Mouse (Mus musculus): Measurements from ENCODE around the gene Btbd2. TPM values are rescaled to one million over a fixed set of nuclear protein-coding genes. Genes with fewer than 3 reads are reported as not detected.
A peak's percentile ranks its signal among the peaks of the same experiment; 100 is the strongest.

Gene Btbd2
- polyA plus RNA-seq, 1 experiment from 2014 or later, result 87.5 TPM

- H3K9ac ChIP-seq (replicated peaks), result peak overlapping the region; percentile 96
- no peaks in the 10 kb centered on the region for H3K27me3 ChIP-seq
- H3K9me3 ChIP-seq, result no peaks in the 10 kb centered on the region
- H3K36me3 ChIP-seq, result peaks cover 27% of the 10 kb centered on the region
- peak overlapping the region; percentile 93 for H3K4me3 ChIP-seq
- ATAC-seq (replicated peaks), result no peak
- H3K4me2 ChIP-seq (replicated peaks), result peak overlapping the region; percentile 69
- no peak overlapping the region for H3K27ac ChIP-seq (replicated peaks)
- H3K4me1 ChIP-seq, result peaks cover 61% of the 10 kb centered on the region
- 68% methylated on average over 5 of the region's 5 CpGs for WGBS
Observed at GRCm38 (mm10) chr10:80674161-80674711, 17.4 kb upstream of the Btbd2 start.

- no peak for ATAC-seq (replicated peaks)
- H3K36me3 ChIP-seq, result peaks cover 33% of the 10 kb centered on the region
- no peaks in the 10 kb centered on the region for H3K9me3 ChIP-seq
- no peaks in the 10 kb centered on the region for H3K27me3 ChIP-seq
- H3K9ac ChIP-seq (replicated peaks), result peak overlapping the region; percentile 96; the same call in 1 of the 2 replicates
- H3K4me3 ChIP-seq, result peak overlapping the region; percentile 93; the same call in 1 of the 2 replicates
- peak overlapping the region; percentile 69 for H3K4me2 ChIP-seq (replicated peaks)
- 91% methylated on average over 3 of the region's 3 CpGs for WGBS
- H3K27ac ChIP-seq (replicated peaks), result no peak overlapping the region
- peaks cover 56% of the 10 kb centered on the region for H3K4me1 ChIP-seq
Observed at GRCm38 (mm10) chr10:80673690-80674089, 16.8 kb upstream of the Btbd2 start.

GRCm38 (mm10) chr10:80671936-80672690 lies 15.2 kb upstream of the Btbd2 start:
- H3K4me2 ChIP-seq (replicated peaks), result no peak overlapping the region
- no peak overlapping the region for H3K9ac ChIP-seq (replicated peaks)
- 88% methylated on average over 11 of the region's 11 CpGs for WGBS
- ATAC-seq (replicated peaks), result no peak
- peaks cover 48% of the 10 kb centered on the region for H3K36me3 ChIP-seq
- no peak overlapping the region for H3K4me3 ChIP-seq
- no peaks in the 10 kb centered on the region for H3K9me3 ChIP-seq
- H3K4me1 ChIP-seq, result peaks cover 40% of the 10 kb centered on the region
- no peak overlapping the region for H3K27ac ChIP-seq (replicated peaks)
- no peaks in the 10 kb centered on the region for H3K27me3 ChIP-seq

GRCm38 (mm10) chr10:80671251-80671650 lies 14.4 kb upstream of the Btbd2 start:
- no peaks in the 10 kb centered on the region for H3K27me3 ChIP-seq
- H3K9me3 ChIP-seq, result no peaks in the 10 kb centered on the region
- no peak overlapping the region for H3K9ac ChIP-seq (replicated peaks)
- H3K36me3 ChIP-seq, result peaks cover 57% of the 10 kb centered on the region
- H3K4me1 ChIP-seq, result peaks cover 35% of the 10 kb centered on the region
- WGBS, result 95% methylated on average over 4 of the region's 4 CpGs
- no peak overlapping the region for H3K4me3 ChIP-seq
- ATAC-seq (replicated peaks), result no peak
- no peak overlapping the region for H3K27ac ChIP-seq (replicated peaks)
- no peak overlapping the region for H3K4me2 ChIP-seq (replicated peaks)

GRCm38 (mm10) chr10:80670531-80670930 lies 13.7 kb upstream of the Btbd2 start:
- no peak overlapping the region for H3K9ac ChIP-seq (replicated peaks)
- ATAC-seq (replicated peaks), result no peak
- no peak overlapping the region for H3K4me3 ChIP-seq

GRCm38 (mm10) chr10:80669737-80670485 lies 13.0 kb upstream of the Btbd2 start:
- Histone ChIP-seq H3K4me2 (replicated peaks) (no peak overlapping the region), H3K4me1 (peaks cover 34% of the 10 kb centered on the region), H3K9me3 (no peaks in the 10 kb centered on the region), H3K27me3 (no peaks in the 10 kb centered on the region), H3K36me3 (peaks cover 60% of the 10 kb centered on the region), H3K9ac (replicated peaks) (no peak overlapping the region), H3K4me3 (no peak overlapping the region), H3K27ac (replicated peaks) (no peak overlapping the region)
- 91% methylated on average over 7 of the region's 7 CpGs for WGBS
- ATAC-seq (replicated peaks), result no peak

More at GRCm38 (mm10) chr10:80670531-80670930, 13.7 kb upstream of the Btbd2 start:
- H3K27ac ChIP-seq (replicated peaks), result no peak overlapping the region
- H3K27me3 ChIP-seq, result no peaks in the 10 kb centered on the region
- 80% methylated on average over 2 of the region's 2 CpGs for WGBS
- no peak overlapping the region for H3K4me2 ChIP-seq (replicated peaks)
- peaks cover 35% of the 10 kb centered on the region for H3K4me1 ChIP-seq
- no peaks in the 10 kb centered on the region for H3K9me3 ChIP-seq
- peaks cover 60% of the 10 kb centered on the region for H3K36me3 ChIP-seq

- H3K4me2 ChIP-seq (replicated peaks), result no peak overlapping the region
- no peak overlapping the region for H3K4me3 ChIP-seq
- 90% methylated on average over 12 of the region's 12 CpGs for WGBS
- no peak for ATAC-seq (replicated peaks)
- H3K36me3 ChIP-seq, result peaks cover 60% of the 10 kb centered on the region
- H3K27ac ChIP-seq (replicated peaks), result no peak overlapping the region
- H3K9me3 ChIP-seq, result no peaks in the 10 kb centered on the region
- H3K4me1 ChIP-seq, result peaks cover 28% of the 10 kb centered on the region
- no peaks in the 10 kb centered on the region for H3K27me3 ChIP-seq
- no peak overlapping the region for H3K9ac ChIP-seq (replicated peaks)
Observed at GRCm38 (mm10) chr10:80669018-80669417, 12.1 kb upstream of the Btbd2 start.

GRCm38 (mm10) chr10:80668614-80669013 lies 11.7 kb upstream of the Btbd2 start:
- Histone ChIP-seq H3K27ac (replicated peaks) (no peak overlapping the region), H3K9me3 (no peaks in the 10 kb centered on the region), H3K36me3 (peaks cover 60% of the 10 kb centered on the region), H3K9ac (replicated peaks) (no peak overlapping the region), H3K4me3 (no peak overlapping the region), H3K4me2 (replicated peaks) (no peak overlapping the region), H3K4me1 (peaks cover 24% of the 10 kb centered on the region), H3K27me3 (no peaks in the 10 kb centered on the region)
- WGBS, result 90% methylated on average over 11 of the region's 11 CpGs
- ATAC-seq (replicated peaks), result no peak

GRCm38 (mm10) chr10:80666837-80667412 lies 10.1 kb upstream of the Btbd2 start:
- ATAC-seq (replicated peaks), result no peak
- WGBS, result 85% methylated on average over 19 of the region's 19 CpGs

GRCm38 (mm10) chr10:80665981-80666733 lies 9.3 kb upstream of the Btbd2 start:
- H3K36me3 ChIP-seq, result peaks cover 51% of the 10 kb centered on the region
- no peak overlapping the region for H3K27ac ChIP-seq (replicated peaks)
- H3K4me2 ChIP-seq (replicated peaks), result no peak overlapping the region
- H3K4me1 ChIP-seq, result peaks cover 5% of the 10 kb centered on the region; the same call in 1 of the 2 replicates
- H3K9ac ChIP-seq (replicated peaks), result no peak overlapping the region
- no peak for ATAC-seq (replicated peaks)
- no peaks in the 10 kb centered on the region for H3K9me3 ChIP-seq
- no peaks in the 10 kb centered on the region for H3K27me3 ChIP-seq
- no peak overlapping the region for H3K4me3 ChIP-seq
- 82% methylated on average over 10 of the region's 10 CpGs for WGBS

More at GRCm38 (mm10) chr10:80666837-80667412, 10.1 kb upstream of the Btbd2 start:
- H3K27ac ChIP-seq (replicated peaks), result no peak overlapping the region
- H3K4me1 ChIP-seq, result peaks cover 7% of the 10 kb centered on the region; the same call in 1 of the 2 replicates
- H3K9ac ChIP-seq (replicated peaks), result no peak overlapping the region
- H3K4me3 ChIP-seq, result no peak overlapping the region
- peaks cover 58% of the 10 kb centered on the region for H3K36me3 ChIP-seq
- no peaks in the 10 kb centered on the region for H3K27me3 ChIP-seq
- no peaks in the 10 kb centered on the region for H3K9me3 ChIP-seq
- H3K4me2 ChIP-seq (replicated peaks), result no peak overlapping the region

GRCm38 (mm10) chr10:80665459-80665858 lies 8.6 kb upstream of the Btbd2 start:
- H3K4me3 ChIP-seq, result no peak overlapping the region
- H3K4me1 ChIP-seq, result peaks cover 5% of the 10 kb centered on the region; the same call in 1 of the 2 replicates
- 66% methylated on average over 4 of the region's 4 CpGs for WGBS
- no peak overlapping the region for H3K4me2 ChIP-seq (replicated peaks)
- H3K9ac ChIP-seq (replicated peaks), result no peak overlapping the region
- peaks cover 45% of the 10 kb centered on the region for H3K36me3 ChIP-seq
- ATAC-seq (replicated peaks), result no peak
- no peaks in the 10 kb centered on the region for H3K27me3 ChIP-seq
- no peaks in the 10 kb centered on the region for H3K9me3 ChIP-seq
- H3K27ac ChIP-seq (replicated peaks), result no peak overlapping the region
